ENCODE assay signal across 8 mouse cellular contexts in genomic region chr8:4226739-4227347, GRCm38 (mm10). TPM values are rescaled to one million over a fixed set of nuclear protein-coding genes. Genes with fewer than 3 reads are reported as not detected.
DNase-seq lines count a peak whose midpoint lies in the region; ATAC-seq and TF ChIP-seq lines count a peak whose summit lies in the region.

Lrrc8e (plus strand) TSS chr8:4226827.

- H3K4me2 ChIP-seq in limb, embryonic 13.5 days (replicated peaks), result peak within 1 kb of the TSS; percentile 64
- peak within 1 kb of the TSS; percentile 35 for H3K4me2 ChIP-seq in midbrain, embryonic 16.5 days (ENCODE audit: low read length)

- peaks cover 11% of the 10 kb centered on the region for H3K4me1 ChIP-seq in testis, adult 2 months (ENCODE audit: control insufficient read depth, insufficient read depth, low read length)
- H3K4me1 ChIP-seq in limb, embryonic 13.5 days, result peaks cover 5% of the 10 kb centered on the region
- 0 out of 2 replicates have a peak, but pooled peaks cover 2% of the 10 kb centered on the region for H3K4me1 ChIP-seq in midbrain, embryonic 16.5 days (ENCODE audit: control insufficient read depth, insufficient read depth, low read length)

- WGBS in limb, embryonic 13.5 days, result 5% methylated on average over 33 of the region's 33 CpGs
- WGBS in midbrain, embryonic 16.5 days, result 2% methylated on average over 30 of the region's 33 CpGs

- no peak for TF ChIP-seq CTCF in testis, adult 2 months (IDR thresholded peaks at IDR 0.05; ENCODE audit: control insufficient read depth, insufficient read depth, insufficient replicate concordance, low read depth, low read length)

- peak; percentile 67; the same call in 1 of the 2 replicates for ATAC-seq in erythroid progenitor cell, adult 5-6 weeks (replicated peaks; ENCODE audit: low FRiP score, poor library complexity, severe bottlenecking)
- no peak for ATAC-seq in limb, embryonic 13.5 days (ENCODE audit: low FRiP score, low read depth)
- ATAC-seq in midbrain, embryonic 16.5 days, result peak; percentile 39; the same call in 1 of the 2 replicates
- no peak; the same call in 1 of the 2 replicates for ATAC-seq in cerebellum, adult (ENCODE audit: insufficient number of reproducible peaks, low FRiP score, low TSS enrichment)

- H3K36me3 ChIP-seq in testis, adult 2 months (ENCODE audit: control insufficient read depth, insufficient read depth, low read length), result no peaks in the 10 kb centered on the region
- H3K36me3 ChIP-seq in limb, embryonic 13.5 days, result no peaks in the 10 kb centered on the region
- no peaks in the 10 kb centered on the region for H3K36me3 ChIP-seq in midbrain, embryonic 16.5 days (ENCODE audit: control insufficient read depth, insufficient read depth, low read length)

- TF ChIP-seq POLR2A in testis, adult 2 months (IDR thresholded peaks at IDR 0.05; ENCODE audit: control insufficient read depth, low read depth, low read length), result no peak

- H3K27ac ChIP-seq in testis, adult 2 months (ENCODE audit: control insufficient read depth, insufficient read depth, low read depth, low read length), result no peak within 1 kb of the TSS
- H3K27ac ChIP-seq in limb, embryonic 13.5 days, result no peak within 1 kb of the TSS
- no peak within 1 kb of the TSS for H3K27ac ChIP-seq in midbrain, embryonic 16.5 days (ENCODE audit: low read length)

- peak within 1 kb of the TSS; percentile 60 for H3K9ac ChIP-seq in limb, embryonic 13.5 days
- no peak within 1 kb of the TSS for H3K9ac ChIP-seq in midbrain, embryonic 16.5 days (ENCODE audit: low read depth, low read length)

- H3K9me3 ChIP-seq in limb, embryonic 13.5 days, result no peaks in the 10 kb centered on the region
- H3K9me3 ChIP-seq in midbrain, embryonic 16.5 days (replicated peaks; ENCODE audit: control insufficient read depth, low read length, poor library complexity, severe bottlenecking), result no peaks in the 10 kb centered on the region

- no peaks in the 10 kb centered on the region for H3K27me3 ChIP-seq in testis, adult 2 months (ENCODE audit: control insufficient read depth, insufficient read depth, low read length)
- peaks cover 43% of the 10 kb centered on the region for H3K27me3 ChIP-seq in limb, embryonic 13.5 days
- H3K27me3 ChIP-seq in midbrain, embryonic 16.5 days (ENCODE audit: control insufficient read depth, insufficient read depth, low read depth, low read length), result peaks cover 12% of the 10 kb centered on the region; the same call in 1 of the 2 replicates

- DNase-seq in testis, postnatal 14 days (ENCODE audit: low spot score), result no peak
- no peak for DNase-seq in layer of hippocampus, postnatal 10 days (ENCODE audit: low spot score in 2 of 2)
- no peak for DNase-seq in layer of hippocampus, adult 11-12 months (ENCODE audit: low spot score)

- peak within 1 kb of the TSS; percentile 5; the same call in 1 of the 2 replicates for H3K4me3 ChIP-seq in testis, adult 2 months (ENCODE audit: control insufficient read depth, low read depth, low read length)
- H3K4me3 ChIP-seq in limb, embryonic 13.5 days, result peak within 1 kb of the TSS; percentile 33
- peak within 1 kb of the TSS; percentile 3; the same call in 1 of the 2 replicates for H3K4me3 ChIP-seq in midbrain, embryonic 16.5 days (ENCODE audit: low read depth, low read length)

RNA-seq across cellular contexts. Expression of gene Lrrc8e, which starts in this region (rescaled TPM):
- 0.16 and 0.40 TPM in 2 replicates for polyA plus RNA-seq in testis, adult 2 months (2012; rRNA removed)
- total RNA-seq in erythroid progenitor cell, adult 5-6 weeks (2015; ENCODE audit: low replicate concordance), result not detected in 2 replicates
- 0.76 TPM in 1 of 2 replicates, not detected in the other for total RNA-seq in erythroid progenitor cell, adult 5-6 weeks (2017; ENCODE audit: low replicate concordance)
- polyA plus RNA-seq in limb, embryonic 13.5 days (2015; fragmentation: Nextera tagmentation; extraction: Ambion mirVana), result 0.41 and 0.62 TPM in 2 replicates
- 0.05 TPM in 1 of 2 replicates, not detected in the other for polyA plus RNA-seq in midbrain, embryonic 16.5 days (2015; fragmentation: Nextera tagmentation; extraction: Ambion mirVana)
- total RNA-seq in layer of hippocampus, postnatal 10 days (2021), result not detected

Comparison
In these comparisons a context has a peak if more than half of its experiments do, and no peak if none do; other contexts are left out.
1. Peak in ATAC-seq in erythroid progenitor cell, adult 5-6 weeks; RNA of the gene not detected or under 1 TPM.
2. Peak in ATAC-seq, H3K4me3 ChIP-seq and H3K4me2 ChIP-seq in midbrain, embryonic 16.5 days; RNA of the gene not detected or under 1 TPM.